Mouse (Mus musculus) heart, embryonic 14.5 days (tissue): ENCODE results near the gene C130050O18Rik. TPM values are rescaled to one million over a fixed set of nuclear protein-coding genes. Genes with fewer than 3 reads are reported as not detected.

ENCODE experiments used
- ATAC-seq: fragments of 200-750 bp; cut with Nextera tagmentation; 2 replicates; pipeline ENCODE4 v1.8.0; 2017; ENCODE audit warnings: low read depth, moderate TSS enrichment; ENCODE audit not compliant: insufficient number of reproducible peaks, insufficient read depth, low FRiP score
- H3K27ac ChIP-seq, 2 experiments: fragments of 200-500 bp in 1 of 2; fragments of 300-500 bp in 1 of 2; sonication (generic) in 1 of 2; replicated peaks in 1 of 2; 2 replicates each; pipeline ENCODE4 v1.5.1; 2012 to 2014; ENCODE audit warnings: low read depth in 2 of 2, low read length in 2 of 2, control low read depth in 1 of 2, mild to moderate bottlenecking in 1 of 2, mixed read lengths in 1 of 2; ENCODE audit not compliant: control insufficient read depth in 1 of 2, insufficient read depth in 1 of 2
- H3K27me3 ChIP-seq: fragments of 300-500 bp; sonication (generic); 2 replicates; pipeline ENCODE4 v1.6.1; 2014; ENCODE audit warnings: mild to moderate bottlenecking, low read length, control low read depth; ENCODE audit not compliant: control insufficient read depth, insufficient read depth
- H3K36me3 ChIP-seq: fragments of 300-500 bp; sonication (generic); 2 replicates; pipeline ENCODE4 v1.6.1; 2014; ENCODE audit warnings: mild to moderate bottlenecking, control low read depth, low read length, mixed read lengths; ENCODE audit not compliant: control insufficient read depth, insufficient read depth
- H3K4me1 ChIP-seq, 2 experiments: fragments of 200-500 bp in 1 of 2; fragments of 300-500 bp in 1 of 2; sonication (generic) in 1 of 2; 2 replicates each; pipeline ENCODE4 v1.6.1; 2012 to 2014; ENCODE audit warnings: low read length in 2 of 2, control low read depth in 1 of 2, mixed read lengths in 1 of 2; ENCODE audit not compliant: control insufficient read depth in 2 of 2, insufficient read depth in 2 of 2
- H3K4me2 ChIP-seq: fragments of 300-500 bp; sonication (generic); 2 replicates; pipeline ENCODE4 v1.6.1; 2014; ENCODE audit warnings: mild to moderate bottlenecking, low read length
- H3K4me3 ChIP-seq, 2 experiments: fragments of 200-500 bp in 1 of 2; fragments of 300-500 bp in 1 of 2; sonication (generic) in 1 of 2; 2 replicates each; pipeline ENCODE4 v1.5.1; 2012 to 2014; ENCODE audit warnings: low read length in 2 of 2, mild to moderate bottlenecking in 2 of 2, control low read depth in 1 of 2, low read depth in 1 of 2, moderate library complexity in 1 of 2; ENCODE audit not compliant: control insufficient read depth in 1 of 2, insufficient read depth in 1 of 2
- H3K9ac ChIP-seq: fragments of 300-500 bp; sonication (generic); 2 replicates; pipeline ENCODE4 v1.6.1; 2014; ENCODE audit warnings: mild to moderate bottlenecking, low read length
- H3K9me3 ChIP-seq: fragments of 300-500 bp; sonication (generic); 2 replicates; pipeline ENCODE4 v1.6.1; 2016; ENCODE audit warnings: low read length, control low read depth; ENCODE audit not compliant: control insufficient read depth
- WGBS: fragments of 180-500 bp; shearing (Covaris S2); extraction: QIAGEN DNeasy Blood & Tissue Kit; methylation state at CpG from one replicate; pipeline ENCODE4 v1.1.7; 2014; 5-methylcytosine and 5-hydroxymethylcytosine counted together
- polyA plus RNA-seq: library from polyadenylated mRNA; unstranded; fragments of >200 nt; fragmentation: Nextera tagmentation; extraction: Ambion mirVana; gene quantifications from 2 replicates; pipeline ENCODE4 v1.2.1, GENCODE M21; 2014

The C130050O18Rik gene
- polyA plus RNA-seq, 1 experiment from 2014 or later = 0.36 TPM

GRCm38 (mm10) chr5:139449161-139449791 lies 44.2 kb downstream of the C130050O18Rik start:
- peaks cover 8 to 11% of the 10 kb centered on the region in 2 experiments; a peak in 3 of 4 replicates for H3K4me1 ChIP-seq
- H3K27me3 ChIP-seq = no peaks in the 10 kb centered on the region
- no peak overlapping the region for H3K4me3 ChIP-seq
- WGBS = 51% methylated on average over 5 of the region's 5 CpGs
- no peak overlapping the region for H3K9ac ChIP-seq
- no peak for ATAC-seq
- no peak overlapping the region for H3K4me2 ChIP-seq
- H3K36me3 ChIP-seq = 0 out of 2 replicates have a peak, but pooled peaks cover 2% of the 10 kb centered on the region
- no peaks in the 10 kb centered on the region for H3K9me3 ChIP-seq
- H3K27ac ChIP-seq = no peak overlapping the region

GRCm38 (mm10) chr5:139449926-139450325 lies 44.8 kb downstream of the C130050O18Rik start:
- Histone ChIP-seq H3K4me3 (no peak overlapping the region), H3K27ac (no peak overlapping the region), H3K9ac (no peak overlapping the region), H3K9me3 (no peaks in the 10 kb centered on the region), H3K36me3 (peaks cover 5% of the 10 kb centered on the region; the same call in 1 of the 2 replicates), H3K4me2 (no peak overlapping the region), H3K27me3 (no peaks in the 10 kb centered on the region), H3K4me1 (peaks cover 8 to 11% of the 10 kb centered on the region in 2 experiments; a peak in 3 of 4 replicates)
- WGBS = 42% methylated on average over 4 of the region's 4 CpGs
- no peak for ATAC-seq

GRCm38 (mm10) chr5:139453031-139453430 lies 48.0 kb downstream of the C130050O18Rik start:
- no peak overlapping the region for H3K27ac ChIP-seq
- H3K27me3 ChIP-seq = no peaks in the 10 kb centered on the region
- H3K9me3 ChIP-seq = no peaks in the 10 kb centered on the region
- no peak overlapping the region for H3K9ac ChIP-seq
- no peak for ATAC-seq
- no peak overlapping the region for H3K4me3 ChIP-seq
- H3K4me2 ChIP-seq = no peak overlapping the region
- WGBS = 85% methylated on average over 10 of the region's 10 CpGs
- peaks cover 9% of the 10 kb centered on the region; the same call in 1 of the 2 replicates for H3K36me3 ChIP-seq
- H3K4me1 ChIP-seq = peaks cover 8 to 11% of the 10 kb centered on the region in 2 experiments; a peak in 3 of 4 replicates

- Histone ChIP-seq H3K4me2 (no peak overlapping the region), H3K4me3 (no peak overlapping the region), H3K27me3 (no peaks in the 10 kb centered on the region), H3K36me3 (peaks cover 9% of the 10 kb centered on the region; the same call in 1 of the 2 replicates), H3K4me1 (peaks cover 0 to 10% of the 10 kb centered on the region in 2 experiments; a peak in 2 of 4 replicates), H3K27ac (no peak overlapping the region), H3K9me3 (no peaks in the 10 kb centered on the region), H3K9ac (no peak overlapping the region)
- ATAC-seq = no peak
- WGBS = 89% methylated on average over 12 of the region's 12 CpGs
These were observed 50.1 kb downstream of the C130050O18Rik start for GRCm38 (mm10) chr5:139455166-139455565.

GRCm38 (mm10) chr5:139457241-139457640 lies 52.2 kb downstream of the C130050O18Rik start:
- no peak for ATAC-seq
- peaks cover 9% of the 10 kb centered on the region; the same call in 1 of the 2 replicates for H3K36me3 ChIP-seq
- no peaks in the 10 kb centered on the region for H3K9me3 ChIP-seq
- no peak overlapping the region for H3K27ac ChIP-seq
- H3K9ac ChIP-seq = no peak overlapping the region
- WGBS = 85% methylated on average over 8 of the region's 8 CpGs
- no peak overlapping the region for H3K4me2 ChIP-seq
- H3K4me3 ChIP-seq = no peak overlapping the region
- H3K27me3 ChIP-seq = no peaks in the 10 kb centered on the region
- peaks cover 0 to 10% of the 10 kb centered on the region in 2 experiments; a peak in 2 of 4 replicates for H3K4me1 ChIP-seq

GRCm38 (mm10) chr5:139459938-139460337 lies 54.9 kb downstream of the C130050O18Rik start:
- H3K27ac ChIP-seq = no peak overlapping the region
- ATAC-seq = no peak

GRCm38 (mm10) chr5:139460384-139461067 lies 55.4 kb downstream of the C130050O18Rik start, which contains the start of gene 3110082I17Rik:
Gene 3110082I17Rik, minus strand, starts transcription at chr5:139460527.
- no peak within 1 kb of the TSS for H3K27ac ChIP-seq
- 5% methylated on average over 38 of the region's 42 CpGs for WGBS
- H3K4me2 ChIP-seq = peak within 1 kb of the TSS; percentile 86
- no peaks in the 10 kb centered on the region for H3K27me3 ChIP-seq
- H3K4me1 ChIP-seq = peaks cover 0 to 10% of the 10 kb centered on the region in 2 experiments; a peak in 2 of 4 replicates
- H3K9ac ChIP-seq = peak within 1 kb of the TSS; percentile 79
- peak within 1 kb of the TSS; percentile 55 to 67 for H3K4me3 ChIP-seq
- no peaks in the 10 kb centered on the region for H3K36me3 ChIP-seq
- H3K9me3 ChIP-seq = no peaks in the 10 kb centered on the region
- peak; percentile 91 for ATAC-seq

More at GRCm38 (mm10) chr5:139459938-139460337, 54.9 kb downstream of the C130050O18Rik start:
- Histone ChIP-seq H3K4me2 (peak overlapping the region; percentile 86), H3K27me3 (no peaks in the 10 kb centered on the region), H3K36me3 (peaks cover 3% of the 10 kb centered on the region; the same call in 1 of the 2 replicates), H3K4me3 (peak overlapping the region; percentile 55 to 67), H3K9me3 (no peaks in the 10 kb centered on the region), H3K9ac (peak overlapping the region; percentile 79), H3K4me1 (peaks cover 0 to 10% of the 10 kb centered on the region in 2 experiments; a peak in 2 of 4 replicates)
- 11% methylated on average over 10 of the region's 10 CpGs for WGBS
